Mouse (Mus musculus): Measurements from ENCODE around the gene Esp31. TPM values are rescaled to one million over a fixed set of nuclear protein-coding genes. Genes with fewer than 3 reads are reported as not detected.

Gene Esp31
- total RNA-seq (2023): not detected

GRCm38 (mm10) chr17:38639147-38639546, at the start of gene Esp31:
Esp31 (plus strand) TSS chr17:38639447.

Other genes starting within 250 kb of the Esp31 start
- not detected for gene Esp36, start 219.3 kb upstream of the Esp31 start, total RNA-seq (2023)
- not detected for gene Esp34, start 85.3 kb upstream of the Esp31 start, total RNA-seq (2023)